Mouse (Mus musculus) left cerebral cortex, postnatal 14 days (tissue): ENCODE data around the gene Tm2d3. TPM values are rescaled to one million over a fixed set of nuclear protein-coding genes. Genes with fewer than 3 reads are reported as not detected.

ENCODE experiments used
- DNase-seq, 2 experiments: peaks; one replicate each; pipeline ENCODE4 v3.0.0; 2021 to 2022; ENCODE audit warnings: low spot score in 2 of 2, mixed read lengths in 1 of 2
- intact Hi-C: fragments of 180-260 bp; cut with DNase I; formaldehyde crosslinking; loops from one replicate; pipeline ENCODE4 v1.15.1; 2025
- long read RNA-seq, 2 experiments: library from polyadenylated mRNA; stranded (forward); transcript quantifications; one replicate each; pipeline ENCODE4 v2.0.0; 2021
- total RNA-seq, 2 experiments: library from RNA; stranded (reverse); gene quantifications; 2 replicates each; pipeline ENCODE4 v1.2.3; 2021

The Tm2d3 gene
- total RNA-seq: 10 to 100 TPM; 31.2 to 38.1 TPM
- long read RNA-seq, experiment 1, transcript Tm2d3-203 (6 exons, 1,003 nt): minor isoform, 6 of 43 reads
- long read RNA-seq, experiment 1, transcript Tm2d3-201 (5 exons, 908 nt): major isoform, 31 of 43 reads
- long read RNA-seq, experiment 1, partial matches to known transcripts: 1 of 43 reads
- long read RNA-seq, experiment 1, other reads (novel, unspliced or antisense): 5 of 43 reads
- long read RNA-seq, experiment 2, transcript Tm2d3-201 (5 exons, 908 nt): major isoform, 20 of 26 reads
- long read RNA-seq, experiment 2, partial matches to known transcripts: 1 of 26 reads
- long read RNA-seq, experiment 2, other reads (novel, unspliced or antisense): 2 of 26 reads

DNA sequence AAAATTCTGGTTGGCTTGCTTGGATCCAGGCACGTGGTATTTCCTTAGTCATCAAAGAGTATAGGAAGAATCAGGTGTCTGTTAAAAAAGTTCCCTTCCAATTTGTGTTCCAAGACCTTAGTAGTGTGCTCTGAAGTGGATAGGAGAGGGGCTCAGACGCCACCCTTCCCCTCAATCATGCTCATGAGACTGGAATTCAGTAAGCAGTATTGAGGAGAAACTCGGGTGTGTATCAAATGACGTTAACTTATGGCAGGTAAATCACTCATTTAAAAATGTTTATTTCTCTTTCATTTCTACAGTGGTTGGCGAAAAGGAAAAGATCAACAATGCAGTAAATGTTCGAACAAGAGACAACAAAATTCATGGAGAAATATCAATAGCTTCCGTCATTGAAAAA lies at the start of gene Tm2d3:
Tm2d3 (plus strand) TSS at position 301 of the 400 bp plus-strand sequence.
- DNase-seq: no peak
- intact Hi-C loops: loop anchor here (5.0 kb wide), 1 partner anchor 366 kb away; the partner anchor contains the start of gene Snrpa1

DNA sequence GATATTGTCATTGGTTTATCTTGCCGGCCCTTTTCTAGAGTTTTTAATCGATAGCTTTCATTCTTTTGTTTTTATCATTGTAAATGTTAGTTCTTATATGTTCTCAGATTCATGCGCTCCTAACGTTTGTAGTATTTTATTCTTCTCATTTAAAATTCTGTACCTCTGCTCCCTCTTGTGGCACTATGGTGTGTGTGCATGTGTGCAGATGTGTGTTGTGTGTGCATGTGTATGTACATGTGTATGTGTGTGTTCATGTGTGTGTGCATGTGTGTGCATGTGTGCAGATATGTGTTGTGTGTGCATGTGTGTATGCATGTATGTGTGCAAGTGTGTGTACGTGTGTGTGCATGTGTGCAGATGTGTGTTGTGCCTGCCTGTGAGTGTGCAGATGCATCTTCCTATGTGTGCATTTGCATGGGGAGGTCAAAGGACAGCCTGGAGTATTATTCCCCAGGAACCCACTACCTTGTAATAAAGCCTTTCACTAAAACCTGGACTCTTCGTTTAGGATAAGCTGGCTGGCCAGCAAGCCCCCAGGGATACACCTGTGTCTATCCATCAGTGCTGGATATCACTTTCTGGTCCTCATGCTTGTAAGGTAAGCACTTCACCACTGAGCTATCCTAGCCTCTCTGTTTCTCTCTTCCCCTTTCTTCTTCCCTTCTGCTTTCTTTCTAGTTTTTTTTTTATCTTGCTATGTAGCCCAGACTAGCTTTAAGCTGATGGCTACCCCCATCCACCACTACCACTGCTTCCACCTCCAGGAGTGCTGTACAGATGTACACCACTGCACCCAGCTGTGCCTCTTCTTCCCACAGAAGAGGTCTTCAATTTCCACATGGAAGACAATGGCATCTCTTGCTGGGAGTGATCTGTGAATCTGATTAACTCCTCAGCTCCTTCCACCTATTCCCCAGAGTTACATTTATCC lies 48.3 kb upstream of the Tm2d3 start:
- DNase-seq: peak in 1 of 2 experiments; percentile 60
- intact Hi-C loops: loop anchor here (5.0 kb wide), 1 partner anchor 325 kb away; no protein-coding TSS in a partner anchor

DNA sequence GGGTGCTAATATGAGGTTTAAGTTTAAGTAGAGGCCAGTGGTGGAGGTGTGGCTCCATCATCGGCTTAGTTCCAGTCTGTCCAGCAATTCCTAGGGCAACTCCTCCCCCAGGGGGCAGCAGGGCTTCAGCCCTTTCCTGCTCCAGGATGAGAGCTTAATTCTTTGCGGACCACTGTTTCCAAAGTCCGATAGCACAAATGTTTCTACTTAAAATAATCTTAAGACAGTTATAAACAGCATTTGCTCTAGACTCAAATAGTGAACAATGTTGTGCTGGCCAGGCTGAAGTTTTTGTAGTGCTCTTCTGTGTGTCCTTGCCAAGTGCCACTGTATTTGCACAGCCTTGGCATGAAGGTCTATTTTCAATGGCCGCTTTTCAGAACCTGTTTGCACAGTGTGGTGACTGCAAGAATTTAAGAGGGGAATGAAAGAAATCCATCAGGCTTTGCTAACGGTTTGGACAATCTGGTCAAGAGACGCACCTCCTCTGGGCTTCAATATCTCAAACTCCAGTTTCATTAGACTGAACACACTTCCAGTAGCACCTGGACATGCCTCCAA lies 47.0 kb upstream of the Tm2d3 start:
- no peak for DNase-seq
- intact Hi-C loops: loop anchor here (5.0 kb wide), 1 partner anchor 327 kb away; no protein-coding TSS in a partner anchor

DNA sequence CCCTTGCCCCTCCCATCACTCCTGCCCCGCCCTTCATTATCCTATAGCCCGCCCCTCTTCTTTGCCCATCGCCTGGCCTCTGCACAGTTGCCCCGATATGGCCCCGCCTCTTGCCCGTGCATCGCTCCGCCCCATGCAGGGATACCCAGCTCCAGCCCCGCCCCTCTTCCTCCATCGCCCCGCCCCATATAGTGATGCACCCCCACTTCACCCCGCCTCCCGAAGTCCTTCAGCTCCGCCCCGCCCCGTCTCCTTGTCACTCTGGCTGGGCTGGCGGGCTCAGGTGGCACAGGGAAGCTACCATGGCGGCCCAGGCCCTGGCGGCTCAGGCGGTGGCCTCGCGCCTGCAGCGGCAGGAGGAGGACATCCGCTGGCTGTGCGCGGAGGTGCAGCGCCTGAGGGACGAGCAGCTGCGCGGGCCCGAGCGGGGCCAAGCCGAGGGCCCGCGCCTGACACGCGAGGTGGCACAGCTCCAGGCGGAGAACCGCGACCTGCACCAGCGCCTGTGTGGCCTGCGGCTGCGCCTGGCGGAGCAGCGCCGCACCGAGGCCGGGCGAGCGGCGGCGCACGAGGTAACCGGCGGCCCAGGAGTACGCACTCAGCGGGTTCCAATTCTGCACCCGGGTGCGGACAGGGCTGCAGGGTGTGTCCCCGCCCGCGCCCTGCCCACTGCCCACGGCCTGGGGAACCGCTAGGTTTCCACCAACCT lies 46.2 kb upstream of the Tm2d3 start, which contains the start of gene Tarsl2:
Tarsl2 (plus strand) TSS at position 256 of the 709 bp plus-strand sequence.
- intact Hi-C loops: loop anchor here (5.0 kb wide), 1 partner anchor 327 kb away; no protein-coding TSS in a partner anchor
- peak; percentile 92 to 94 for DNase-seq

DNA sequence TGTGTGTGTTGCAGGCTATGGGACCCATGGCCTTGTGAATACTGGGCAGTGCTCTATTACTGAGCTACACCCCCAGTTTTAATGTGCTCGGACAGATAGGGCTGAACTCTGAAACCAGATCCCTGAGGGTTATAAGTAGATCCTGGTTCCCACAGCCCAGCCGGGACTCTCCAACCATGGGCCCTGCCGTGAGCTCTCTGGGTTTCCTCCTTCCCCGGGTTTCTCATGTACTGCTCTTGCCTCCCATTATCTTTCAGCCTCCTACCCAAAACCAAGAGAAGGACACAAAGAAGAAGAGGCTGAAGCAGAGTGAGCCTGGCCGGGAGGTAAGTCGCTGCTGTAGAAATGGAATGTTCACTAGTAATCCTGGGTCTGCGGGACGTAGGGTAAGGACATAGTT lies 45.0 kb upstream of the Tm2d3 start:
- intact Hi-C loops: no loop called here

DNA sequence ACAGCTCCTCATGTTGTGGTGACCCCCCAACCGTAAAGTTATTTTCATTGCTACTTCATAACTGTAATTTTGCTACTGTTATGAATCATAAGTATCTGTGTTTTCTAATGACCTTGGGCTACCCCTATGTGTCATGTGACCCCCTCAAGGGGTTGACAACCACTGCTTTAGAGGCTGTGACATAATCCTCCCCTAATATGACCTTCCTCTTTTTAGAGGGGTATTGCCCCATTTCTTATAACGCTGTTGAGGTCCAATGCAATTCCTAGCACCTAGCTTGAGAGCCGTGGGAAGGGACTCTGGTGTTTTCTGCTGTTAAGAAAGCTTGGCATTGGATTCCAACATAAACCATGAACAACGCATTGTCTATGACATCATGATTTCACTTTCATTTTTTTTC lies 40.3 kb upstream of the Tm2d3 start:
- no peak for DNase-seq
- intact Hi-C loops: no loop called here

More for the DNA sequence above, 45.0 kb upstream of the Tm2d3 start:
- DNase-seq: no peak

DNA sequence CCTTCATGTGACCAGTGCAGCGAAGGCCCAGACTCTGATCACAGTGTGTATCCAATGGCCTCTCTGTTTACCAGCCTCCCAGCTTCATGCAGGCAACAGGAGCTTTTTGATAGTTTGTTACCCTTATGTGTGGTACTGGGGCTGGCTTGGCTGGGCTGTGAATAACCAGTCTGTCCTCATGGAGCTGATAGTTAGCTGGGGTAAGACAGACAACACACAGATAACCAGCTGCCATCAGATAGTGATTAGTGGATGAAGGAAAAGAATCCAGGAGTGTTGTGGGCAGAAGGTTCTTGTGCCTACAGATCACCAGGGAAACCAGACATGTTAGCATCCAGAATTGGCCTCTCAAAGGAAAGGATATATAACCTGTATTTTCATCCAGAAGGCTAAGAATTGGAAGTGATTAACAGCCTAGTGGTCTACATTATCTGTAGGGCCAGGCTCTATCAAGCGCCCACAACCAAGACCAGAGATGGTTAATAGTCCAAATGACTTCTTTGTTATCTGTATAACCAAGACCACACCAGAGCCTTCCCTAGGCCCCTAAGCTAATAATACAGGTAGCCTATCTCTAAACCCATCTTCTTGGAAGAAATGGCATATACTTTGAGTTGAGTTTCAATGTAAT lies 33.4 kb upstream of the Tm2d3 start:
- no peak for DNase-seq
- intact Hi-C loops: no loop called here

DNA sequence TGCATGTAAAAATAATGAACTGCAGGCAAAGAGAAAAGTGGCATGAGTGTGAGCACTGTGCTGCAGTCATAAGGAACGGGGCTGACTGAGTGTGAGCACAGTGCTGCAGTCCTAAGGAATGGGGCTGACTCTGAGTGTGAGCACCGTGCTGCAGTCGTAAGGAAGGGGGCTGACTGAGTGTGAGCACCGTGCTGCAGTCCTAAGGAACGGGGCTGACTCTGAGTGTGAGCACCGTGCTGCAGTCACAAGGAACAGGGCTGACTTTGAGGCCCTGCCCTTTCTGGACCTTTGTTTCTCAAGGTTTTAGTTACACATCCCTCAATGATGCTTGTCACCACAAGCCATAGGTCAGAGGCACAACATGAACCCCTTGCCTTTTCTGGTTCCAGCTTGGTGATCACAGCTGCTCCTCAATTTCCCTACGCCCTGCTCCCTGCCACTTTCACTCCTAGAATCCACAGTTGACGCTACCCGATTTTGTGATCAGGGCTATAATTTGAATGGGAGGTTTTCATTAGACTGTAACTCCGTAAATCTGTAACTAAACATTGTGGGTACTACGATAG lies 27.7 kb upstream of the Tm2d3 start:
- DNase-seq: no peak
- intact Hi-C loops: no loop called here

DNA sequence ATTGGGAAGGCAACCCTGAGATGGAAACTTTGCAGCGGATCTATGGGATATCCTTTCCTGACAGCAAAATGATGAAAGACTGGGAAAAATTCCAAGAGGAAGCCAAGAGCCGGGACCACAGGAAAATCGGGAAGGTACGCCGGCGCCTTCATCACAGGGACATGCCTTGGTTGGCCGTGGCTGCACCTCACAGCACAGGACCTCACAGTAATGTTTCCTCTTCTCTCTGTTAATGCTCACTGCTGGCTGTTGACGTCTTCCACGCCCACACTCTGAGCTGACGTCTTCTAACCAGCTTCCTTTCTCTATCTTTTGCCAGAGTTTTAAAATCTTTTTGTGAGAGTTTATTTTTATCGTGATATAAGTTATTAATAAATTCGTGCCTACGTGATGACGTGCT lies 27.1 kb upstream of the Tm2d3 start:
- DNase-seq: peak; percentile 30 to 31
- intact Hi-C loops: no loop called here

DNA sequence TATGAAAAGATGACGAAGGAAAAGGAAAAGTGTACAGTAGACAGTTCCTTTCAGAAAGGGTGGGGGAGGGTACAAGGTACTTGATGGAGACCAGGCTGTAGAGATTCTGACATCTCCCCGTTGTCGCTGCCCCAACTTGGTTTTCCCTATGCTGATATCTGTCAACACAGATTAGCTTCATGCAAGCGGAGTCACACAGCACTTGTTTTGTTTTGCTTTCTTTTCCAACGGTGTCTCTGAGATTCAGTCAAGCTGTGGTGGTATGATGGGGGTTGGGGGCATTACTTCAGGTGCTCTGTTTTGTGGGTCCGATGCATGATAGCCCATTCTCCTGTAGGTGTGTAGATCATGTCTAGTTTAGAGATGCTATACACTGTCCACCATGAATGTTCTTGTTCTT lies 23.5 kb upstream of the Tm2d3 start:
- DNase-seq: no peak
- intact Hi-C loops: no loop called here

DNA sequence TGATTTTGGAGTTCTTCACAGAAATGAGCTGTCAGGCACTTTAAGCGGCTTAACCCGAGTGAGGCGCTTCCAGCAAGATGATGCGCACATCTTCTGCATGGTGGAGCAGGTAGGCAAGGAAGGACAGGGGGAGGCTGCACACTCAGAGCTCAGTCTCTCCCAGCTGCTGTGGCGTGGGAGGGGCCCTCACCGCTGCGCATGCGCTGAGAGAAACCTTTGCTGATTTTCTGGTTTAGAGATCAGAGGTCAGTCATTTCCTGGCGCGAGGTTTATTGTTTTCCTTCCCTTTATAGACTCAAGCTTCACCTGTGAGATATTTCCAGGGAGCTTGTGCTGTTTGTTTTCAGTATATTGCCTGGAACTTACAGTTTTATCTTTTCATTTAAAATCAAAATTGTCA lies 12.9 kb upstream of the Tm2d3 start:
- no peak for DNase-seq
- intact Hi-C loops: no loop called here

DNA sequence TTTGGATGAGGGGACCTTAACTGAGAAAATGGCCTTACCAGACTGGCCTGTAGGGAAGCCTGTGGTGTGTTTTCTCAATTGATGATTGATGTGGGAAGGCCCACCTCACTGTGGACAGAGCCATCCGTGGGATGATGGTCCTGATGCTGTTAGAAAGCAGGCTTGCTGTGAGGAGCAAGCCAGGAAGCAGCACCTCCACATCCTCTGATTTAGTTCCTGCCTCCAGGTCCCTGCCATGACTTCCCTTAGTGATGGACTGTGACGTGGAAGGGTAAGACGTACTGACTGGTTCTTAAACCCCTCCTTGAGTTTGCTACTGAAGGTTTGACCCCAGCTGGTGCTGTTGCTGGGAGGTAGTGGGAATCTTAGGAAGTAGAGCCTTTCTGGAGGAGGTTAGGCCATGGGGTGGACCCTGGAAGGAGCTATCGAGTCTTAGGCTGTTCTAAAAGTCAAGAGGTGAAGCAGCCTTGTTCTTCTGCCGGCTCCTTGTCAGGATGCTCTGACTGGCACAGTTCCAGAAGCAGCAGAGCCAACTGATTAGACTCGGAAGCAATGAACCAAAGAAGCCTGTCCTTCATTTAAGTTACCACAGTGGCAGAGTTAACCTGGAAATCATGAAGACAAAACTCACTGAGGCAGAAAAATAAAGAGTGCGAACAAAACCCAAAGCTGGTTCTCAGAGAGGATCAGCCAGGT lies 11.9 kb upstream of the Tm2d3 start:
- DNase-seq: no peak
- intact Hi-C loops: no loop called here

DNA sequence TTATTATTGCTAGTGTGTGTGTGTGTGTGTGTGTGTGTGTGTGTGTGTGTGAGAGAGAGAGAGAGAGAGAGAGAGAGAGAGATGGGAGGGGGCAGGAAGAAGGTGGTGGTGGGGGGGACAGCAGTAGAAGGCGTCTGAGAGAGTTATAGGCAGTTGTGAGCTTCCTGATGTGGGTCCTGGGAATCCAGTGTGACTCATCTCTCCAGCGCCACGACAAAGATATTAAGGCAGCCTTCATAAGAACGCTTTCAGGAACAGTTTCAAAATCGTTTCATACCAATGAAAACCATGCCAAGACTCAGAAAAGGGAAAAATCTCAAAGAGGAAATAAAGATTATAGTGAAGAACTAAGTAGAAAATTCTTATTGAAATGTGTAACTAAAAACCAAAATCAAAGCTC lies 9.8 kb upstream of the Tm2d3 start:
- intact Hi-C loops: no loop called here
- DNase-seq: no peak

DNA sequence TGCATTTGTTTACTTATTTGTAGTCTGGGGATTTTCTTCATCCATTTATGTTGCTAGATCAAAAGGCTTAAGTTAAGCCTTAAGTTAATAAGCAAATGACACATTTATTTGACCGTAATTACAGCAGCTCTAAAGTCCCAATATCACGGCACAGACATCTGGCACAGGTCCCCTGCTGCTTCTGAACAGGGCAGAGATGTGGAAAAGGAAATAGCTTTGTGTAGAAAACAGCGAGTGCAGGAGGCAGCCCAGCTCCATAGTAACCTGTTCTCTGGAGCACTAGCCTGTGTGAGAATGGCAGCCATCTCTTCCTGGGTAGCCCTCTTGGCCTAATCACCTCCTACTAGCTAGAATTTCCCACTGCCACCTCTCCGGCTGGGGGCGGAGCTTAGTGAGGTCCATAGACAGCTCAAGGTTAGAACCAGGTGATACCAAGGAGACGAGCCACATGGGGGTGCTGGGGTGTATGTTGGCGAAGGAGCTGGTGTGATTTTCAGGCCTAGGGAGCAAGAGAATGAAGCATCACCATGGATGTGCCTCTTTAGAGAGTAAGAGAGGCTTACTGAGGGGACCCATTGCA lies 6.6 kb upstream of the Tm2d3 start:
- DNase-seq: no peak
- intact Hi-C loops: no loop called here

DNA sequence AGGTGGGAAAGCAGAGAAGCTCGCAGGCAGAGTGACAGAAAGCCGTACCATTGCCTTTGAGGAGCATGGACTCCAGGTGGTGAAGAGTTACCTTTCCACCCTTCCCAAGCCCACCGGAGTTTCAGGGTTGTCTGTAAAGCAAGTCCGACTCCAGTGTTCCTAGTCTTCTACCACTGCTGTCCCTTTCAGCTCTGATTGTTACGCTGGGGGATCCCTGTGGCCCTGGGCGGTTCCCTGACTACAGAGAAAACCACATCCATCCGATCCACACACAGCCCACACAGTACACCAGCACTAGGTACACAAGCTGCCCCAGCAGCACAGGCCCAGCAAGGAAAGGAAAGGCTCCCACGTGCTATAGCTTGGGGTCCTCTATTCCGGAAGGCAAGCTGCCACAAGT lies 4.3 kb upstream of the Tm2d3 start:
- intact Hi-C loops: no loop called here
- DNase-seq: no peak

DNA sequence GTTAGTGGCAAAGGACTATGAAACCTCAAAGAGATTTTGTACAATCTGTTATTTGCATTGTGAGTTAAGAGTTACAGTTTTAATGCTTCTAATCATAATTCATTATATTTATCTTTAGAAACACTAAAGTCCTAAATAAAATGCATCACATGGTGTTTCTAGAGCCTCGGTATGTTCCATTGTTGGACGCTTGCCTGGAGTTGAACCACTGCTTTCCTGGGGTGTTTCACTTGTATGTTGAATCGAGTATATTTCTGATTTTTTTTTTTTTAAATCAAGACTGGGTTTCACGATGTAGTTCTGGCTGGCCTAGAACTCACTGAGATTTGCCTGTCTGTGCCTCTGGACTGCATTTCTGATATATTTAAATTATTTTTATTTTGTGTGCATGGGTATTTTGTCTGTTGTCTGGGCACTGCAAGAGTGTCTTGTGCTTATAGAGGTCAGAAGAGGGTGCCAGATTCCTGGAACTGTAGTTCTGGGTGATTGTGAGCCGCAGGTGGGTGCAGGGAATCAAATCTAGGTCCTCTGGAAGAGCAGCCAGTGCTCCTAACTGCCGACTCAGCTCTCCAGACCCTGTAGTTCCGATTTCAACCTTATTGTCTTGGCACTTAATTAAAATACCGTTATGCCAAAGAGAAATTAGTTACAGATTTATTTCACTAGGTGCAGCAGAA lies 1.1 kb downstream of the Tm2d3 start:
- intact Hi-C loops: loop anchor here (5.0 kb wide), 1 partner anchor 365 kb away; the partner anchor contains the start of gene Snrpa1
- DNase-seq: no peak

DNA sequence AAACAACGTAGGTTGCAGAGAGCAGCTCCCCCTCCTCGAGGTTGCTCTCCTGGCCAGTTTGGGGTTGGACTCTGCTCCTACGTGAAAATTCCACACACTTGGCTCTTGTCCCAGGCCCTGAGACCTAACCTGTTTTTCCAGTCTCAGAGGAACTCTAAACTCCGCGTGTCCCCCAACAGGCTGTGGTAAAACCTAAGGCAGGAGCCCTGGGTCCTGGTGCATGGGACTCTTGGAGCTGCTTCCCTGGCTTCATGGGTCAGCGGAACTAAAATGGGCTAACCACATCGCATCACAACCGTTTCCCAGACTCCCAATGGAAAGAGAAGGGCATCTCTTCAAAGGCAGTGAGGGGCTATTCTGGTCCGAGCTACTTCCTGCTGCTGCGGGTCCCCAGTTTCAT lies 1.9 kb downstream of the Tm2d3 start:
- DNase-seq: peak in 1 of 2 experiments; percentile 14
- intact Hi-C loops: loop anchor here (5.0 kb wide), 1 partner anchor 364 kb away; the partner anchor contains the start of gene Snrpa1
